Mouse (Mus musculus) ovary, adult 10 weeks (tissue): ENCODE data around the gene Nod1. TPM values are rescaled to one million over a fixed set of nuclear protein-coding genes. Genes with fewer than 3 reads are reported as not detected.

Experiments
- polyA plus RNA-seq: library from polyadenylated mRNA; stranded (reverse); fragments of 350-450 nt; fragmentation: Illumina TruSeq; extraction: RNeasy Lipid Tissue Mini Kit (QIAGEN cat#74804); gene quantifications from one replicate; pipeline ENCODE4 v1.2.3, GENCODE M21; 2014

The Nod1 gene
- polyA plus RNA-seq: 11.6 TPM

GRCm38 (mm10) chr6:54972111-54972928, at the start of gene Nod1:
Nod1 (minus strand) TSS chr6:54972612.

GRCm38 (mm10) chr6:54992734-54993260, 20.4 kb upstream of the Nod1 start, which contains the start of gene Ggct:
Ggct (minus strand) TSS chr6:54992950.

Other genes starting within 250 kb of the Nod1 start
- 131 TPM for gene Znrf2, start 155.7 kb downstream of the Nod1 start, polyA plus RNA-seq
- 68.3 TPM for gene Ggct, start 20.3 kb upstream of the Nod1 start, polyA plus RNA-seq
- gene Gars, start 65.4 kb upstream of the Nod1 start, polyA plus RNA-seq: 126 TPM
- gene Crhr2, start 160.4 kb upstream of the Nod1 start, polyA plus RNA-seq: not detected
- 4.4 TPM for gene Inmt, start 202.4 kb upstream of the Nod1 start, polyA plus RNA-seq
- gene Mindy4, start 230.8 kb upstream of the Nod1 start, polyA plus RNA-seq: 5.2 TPM